Mouse (Mus musculus) hindbrain, embryonic 10.5 days (tissue): Measurements from ENCODE around the gene Pax3. TPM values are rescaled to one million over a fixed set of nuclear protein-coding genes. Genes with fewer than 3 reads are reported as not detected.

Experiments used
- DNase-seq: peaks from one replicate; pipeline ENCODE4 v3.0.0-alpha.2; 2017; ENCODE audit warnings: low spot score
- H3K27ac ChIP-seq: fragments of 300-500 bp; sonication (generic); 2 replicates; pipeline ENCODE4 v1.5.1; 2016; ENCODE audit warnings: mild to moderate bottlenecking, moderate library complexity
- H3K27me3 ChIP-seq: fragments of 300-500 bp; sonication (generic); 2 replicates; pipeline ENCODE4 v1.6.1; 2016; ENCODE audit warnings: mild to moderate bottlenecking; ENCODE audit not compliant: poor library complexity, insufficient read depth, severe bottlenecking
- H3K36me3 ChIP-seq: fragments of 300-500 bp; sonication (generic); 2 replicates; pipeline ENCODE4 v1.6.1; 2016; ENCODE audit warnings: mild to moderate bottlenecking, moderate library complexity
- H3K4me1 ChIP-seq: fragments of 300-500 bp; sonication (generic); replicated peaks from 2 replicates; pipeline ENCODE4 v1.6.1; 2016; ENCODE audit warnings: mild to moderate bottlenecking
- H3K4me3 ChIP-seq: fragments of 300-500 bp; sonication (generic); 2 replicates; pipeline ENCODE4 v1.5.1; 2016; ENCODE audit warnings: mild to moderate bottlenecking, moderate library complexity
- H3K9me3 ChIP-seq: fragments of 300-500 bp; sonication (generic); 2 replicates; pipeline ENCODE4 v1.6.1; 2016; ENCODE audit warnings: mild to moderate bottlenecking, moderate library complexity
- WGBS: fragments of 180-500 bp; shearing (Covaris S2); methylation state at CpG from one replicate; pipeline ENCODE4 v1.1.7; 2016; 5-methylcytosine and 5-hydroxymethylcytosine counted together
- polyA plus RNA-seq: library from polyadenylated mRNA; unstranded; fragments of >200 nt; fragmentation: Nextera tagmentation; extraction: Ambion mirVana; gene quantifications from 2 replicates; pipeline ENCODE4 v1.2.1, GENCODE M21; 2016

Pax3 gene
- polyA plus RNA-seq, result 47.6 and 54.6 TPM in 2 replicates

GRCm38 (mm10) chr1:78196751-78197311, at the start of gene Pax3:
Gene Pax3, minus strand, starts transcription at chr1:78197134.
- Histone ChIP-seq H3K9me3 (no peaks in the 10 kb centered on the region), H3K27me3 (peaks cover 99% of the 10 kb centered on the region), H3K36me3 (peaks cover 30% of the 10 kb centered on the region), H3K27ac (peak within 1 kb of the TSS; percentile 95), H3K4me1 (peaks cover 69% of the 10 kb centered on the region), H3K4me3 (peak within 1 kb of the TSS; percentile 72)
- peak; percentile 87 for DNase-seq
- WGBS, result under 1% methylated on average over 37 of the region's 37 CpGs

GRCm38 (mm10) chr1:78234306-78234705, 37.4 kb upstream of the Pax3 start:
- Histone ChIP-seq H3K4me1 (no peaks in the 10 kb centered on the region), H3K9me3 (no peaks in the 10 kb centered on the region), H3K27me3 (no peaks in the 10 kb centered on the region), H3K36me3 (no peaks in the 10 kb centered on the region), H3K27ac (no peak overlapping the region), H3K4me3 (no peak overlapping the region)
- no peak for DNase-seq
- WGBS, result 85% methylated on average over 5 of the region's 5 CpGs

- no peak for DNase-seq
- Histone ChIP-seq H3K4me3 (no peak overlapping the region), H3K36me3 (no peaks in the 10 kb centered on the region), H3K4me1 (no peaks in the 10 kb centered on the region), H3K27ac (no peak overlapping the region), H3K9me3 (no peaks in the 10 kb centered on the region), H3K27me3 (0 out of 2 replicates have a peak, but pooled peaks cover 6% of the 10 kb centered on the region)
- WGBS, result 87% methylated on average over 10 of the region's 10 CpGs
These were observed 35.1 kb upstream of the Pax3 start for GRCm38 (mm10) chr1:78231901-78232546.

GRCm38 (mm10) chr1:78229801-78230200, 32.9 kb upstream of the Pax3 start:
- Histone ChIP-seq H3K9me3 (no peaks in the 10 kb centered on the region), H3K4me3 (no peak overlapping the region), H3K27ac (no peak overlapping the region), H3K27me3 (peaks cover 6% of the 10 kb centered on the region; the same call in 1 of the 2 replicates), H3K36me3 (no peaks in the 10 kb centered on the region), H3K4me1 (no peaks in the 10 kb centered on the region)
- no peak for DNase-seq

- Histone ChIP-seq H3K27ac (no peak overlapping the region), H3K27me3 (peaks cover 6% of the 10 kb centered on the region), H3K4me3 (no peak overlapping the region), H3K9me3 (no peaks in the 10 kb centered on the region), H3K4me1 (no peaks in the 10 kb centered on the region), H3K36me3 (no peaks in the 10 kb centered on the region)
- DNase-seq, result no peak
- 71% methylated on average over 5 of the region's 5 CpGs for WGBS
These were observed 31.8 kb upstream of the Pax3 start for GRCm38 (mm10) chr1:78228771-78229170.

- Histone ChIP-seq H3K36me3 (no peaks in the 10 kb centered on the region), H3K27me3 (peaks cover 87% of the 10 kb centered on the region), H3K9me3 (no peaks in the 10 kb centered on the region), H3K4me1 (peaks cover 30% of the 10 kb centered on the region), H3K27ac (no peak overlapping the region), H3K4me3 (peak overlapping the region; percentile 66)
- WGBS, result 1% methylated on average over 19 of the region's 19 CpGs
- DNase-seq, result peak; percentile 40
These were observed 21.3 kb upstream of the Pax3 start for GRCm38 (mm10) chr1:78218057-78218780.

GRCm38 (mm10) chr1:78217151-78218034, 20.5 kb upstream of the Pax3 start:
- no peaks in the 10 kb centered on the region for H3K9me3 ChIP-seq
- H3K27ac ChIP-seq, result peak overlapping the region; percentile 77
- peak; percentile 69 for DNase-seq
- under 1% methylated on average over 79 of the region's 79 CpGs for WGBS
- no peaks in the 10 kb centered on the region for H3K36me3 ChIP-seq
- peaks cover 96% of the 10 kb centered on the region for H3K27me3 ChIP-seq
- H3K4me3 ChIP-seq, result peak overlapping the region; percentile 66
- H3K4me1 ChIP-seq, result peaks cover 30% of the 10 kb centered on the region

GRCm38 (mm10) chr1:78216509-78217141, 19.7 kb upstream of the Pax3 start:
- H3K4me3 ChIP-seq, result peak overlapping the region; percentile 66
- H3K27me3 ChIP-seq, result peaks cover 100% of the 10 kb centered on the region
- H3K9me3 ChIP-seq, result no peaks in the 10 kb centered on the region
- no peaks in the 10 kb centered on the region for H3K36me3 ChIP-seq
- peak; percentile 61 for DNase-seq
- H3K27ac ChIP-seq, result peak overlapping the region; percentile 77
- H3K4me1 ChIP-seq, result peaks cover 30% of the 10 kb centered on the region
- under 1% methylated on average over 79 of the region's 79 CpGs for WGBS

GRCm38 (mm10) chr1:78215749-78216508, 19.0 kb upstream of the Pax3 start:
- peaks cover 30% of the 10 kb centered on the region for H3K4me1 ChIP-seq
- under 1% methylated on average over 36 of the region's 36 CpGs for WGBS
- H3K36me3 ChIP-seq, result no peaks in the 10 kb centered on the region
- no peak overlapping the region for H3K27ac ChIP-seq
- H3K27me3 ChIP-seq, result peaks cover 100% of the 10 kb centered on the region
- H3K4me3 ChIP-seq, result peak overlapping the region; percentile 66
- H3K9me3 ChIP-seq, result no peaks in the 10 kb centered on the region
- peak; percentile 72 for DNase-seq

- H3K4me1 ChIP-seq, result peaks cover 7% of the 10 kb centered on the region
- H3K9me3 ChIP-seq, result no peaks in the 10 kb centered on the region
- peak; percentile 26 for DNase-seq
- no peak overlapping the region for H3K27ac ChIP-seq
- H3K27me3 ChIP-seq, result peaks cover 100% of the 10 kb centered on the region
- no peak overlapping the region for H3K4me3 ChIP-seq
- no peaks in the 10 kb centered on the region for H3K36me3 ChIP-seq
- 3% methylated on average over 5 of the region's 5 CpGs for WGBS
These were observed 14.1 kb upstream of the Pax3 start for GRCm38 (mm10) chr1:78211041-78211440.

GRCm38 (mm10) chr1:78210568-78210967, 13.6 kb upstream of the Pax3 start:
- Histone ChIP-seq H3K27me3 (peaks cover 100% of the 10 kb centered on the region), H3K4me1 (peaks cover 2% of the 10 kb centered on the region; the same call in 1 of the 2 replicates), H3K4me3 (no peak overlapping the region), H3K36me3 (no peaks in the 10 kb centered on the region), H3K27ac (no peak overlapping the region), H3K9me3 (no peaks in the 10 kb centered on the region)
- 2% methylated on average over 15 of the region's 15 CpGs for WGBS
- peak; percentile 33 for DNase-seq
